Mouse (Mus musculus) frontal cortex, postnatal 14 days (tissue): ENCODE results near the gene AC170998.1.
A peak's percentile ranks its signal among the peaks of the same experiment; 100 is the strongest.
"Not testable (repeated sequence)": the region's sequence is repeated elsewhere in the genome, so short reads cannot be mapped to it uniquely, and the experiment has no call there.

ENCODE experiments used
- DNase-seq, 2 experiments: peaks; one replicate each; pipeline ENCODE4 v3.0.0; 2022; ENCODE audit warnings: low spot score in 2 of 2

Gene AC170998.1

GRCm38 (mm10) chr17:28706697-28707096 is 19.2 kb upstream of the AC170998.1 start:
- no peak for DNase-seq

- no peak for DNase-seq
Measured at GRCm38 (mm10) chr17:28707136-28707627, 18.7 kb upstream of the AC170998.1 start.

- no peak for DNase-seq
Measured at GRCm38 (mm10) chr17:28707816-28708215, 18.1 kb upstream of the AC170998.1 start.

GRCm38 (mm10) chr17:28708989-28709388 is 16.9 kb upstream of the AC170998.1 start:
- DNase-seq, result no peak

- DNase-seq, result no peak
Measured at GRCm38 (mm10) chr17:28709552-28710290, 16.2 kb upstream of the AC170998.1 start.

GRCm38 (mm10) chr17:28710291-28710688 is 15.6 kb upstream of the AC170998.1 start:
- no peak for DNase-seq

GRCm38 (mm10) chr17:28711237-28711636 is 14.6 kb upstream of the AC170998.1 start:
- no peak for DNase-seq

- DNase-seq, result no peak
Measured at GRCm38 (mm10) chr17:28712305-28712704, 13.6 kb upstream of the AC170998.1 start.

GRCm38 (mm10) chr17:28714006-28714405 is 11.9 kb upstream of the AC170998.1 start:
- no peak for DNase-seq

GRCm38 (mm10) chr17:28715832-28716548 is 9.9 kb upstream of the AC170998.1 start:
- no peak for DNase-seq

GRCm38 (mm10) chr17:28717535-28717934 is 8.3 kb upstream of the AC170998.1 start:
- no peak for DNase-seq

- DNase-seq, result not testable (repeated sequence)
Measured at GRCm38 (mm10) chr17:28727511-28727910, 1.6 kb downstream of the AC170998.1 start.

- no peak for DNase-seq
Measured at GRCm38 (mm10) chr17:28735317-28736105, 9.6 kb downstream of the AC170998.1 start.

- DNase-seq, result no peak
Measured at GRCm38 (mm10) chr17:28736486-28736885, 10.6 kb downstream of the AC170998.1 start.

- DNase-seq, result no peak
Measured at GRCm38 (mm10) chr17:28737973-28738372, 12.1 kb downstream of the AC170998.1 start.

GRCm38 (mm10) chr17:28739244-28739643 is 13.4 kb downstream of the AC170998.1 start:
- DNase-seq, result no peak

GRCm38 (mm10) chr17:28743145-28743866 is 17.4 kb downstream of the AC170998.1 start:
- peak; percentile 35 to 51 for DNase-seq

- no peak for DNase-seq
Measured at GRCm38 (mm10) chr17:28743916-28744315, 18.0 kb downstream of the AC170998.1 start.

GRCm38 (mm10) chr17:28745773-28746172 is 19.9 kb downstream of the AC170998.1 start:
- DNase-seq, result no peak

- DNase-seq, result no peak
Measured at GRCm38 (mm10) chr17:28748001-28748400, 22.1 kb downstream of the AC170998.1 start.

GRCm38 (mm10) chr17:28750580-28750979 is 24.7 kb downstream of the AC170998.1 start:
- DNase-seq, result no peak
